Mouse (Mus musculus) bone marrow, adult 2 months (tissue): Measurements from ENCODE around the gene N4bp2l2.

Experiments used
- CTCF ChIP-seq: fragments of 200-500 bp; IDR thresholded peaks from 2 replicates; pipeline ENCODE4 v1.5.1; 2011; ENCODE audit warnings: low read length, control low read depth; ENCODE audit not compliant: control insufficient read depth, insufficient read depth
- POLR2A ChIP-seq: fragments of 200-500 bp; IDR thresholded peaks from 2 replicates; pipeline ENCODE4 v1.6.1; 2011; ENCODE audit warnings: low read depth, mild to moderate bottlenecking, control low read depth, low read length, borderline replicate concordance; ENCODE audit not compliant: control insufficient read depth

DNA sequence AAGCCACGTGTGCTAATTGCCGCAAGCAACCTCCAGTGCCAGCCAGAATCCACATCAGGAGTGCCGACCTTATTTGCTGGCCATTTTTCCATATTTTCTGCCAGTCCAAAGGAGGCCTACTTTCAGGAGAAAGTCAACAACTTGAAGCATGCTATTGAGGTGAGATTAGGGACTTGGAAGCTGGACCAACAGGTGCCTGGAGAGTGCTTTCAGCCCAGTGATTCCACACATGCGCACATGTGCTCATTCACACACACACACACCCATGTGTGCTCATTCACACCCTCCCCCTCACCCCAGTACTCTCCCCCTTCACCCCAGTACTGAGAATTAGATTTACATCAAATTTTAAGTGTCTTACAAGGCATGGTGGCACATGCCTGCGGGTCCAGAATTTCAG, 99.0 kb downstream of the N4bp2l2 start:
- TF ChIP-seq CTCF (no peak), POLR2A (no peak)
